Mouse (Mus musculus) heart, postnatal 10 days (tissue): ENCODE data around the gene Spred3. TPM values are rescaled to one million over a fixed set of nuclear protein-coding genes. Genes with fewer than 3 reads are reported as not detected.

Source experiments
- DNase-seq, 2 experiments: peaks; one replicate each; pipeline ENCODE4 v3.0.0; 2021
- intact Hi-C: fragments of 180-260 bp; cut with DNase I; formaldehyde crosslinking; loops from one replicate; pipeline ENCODE4 v1.15.1; 2025
- total RNA-seq, 2 experiments: library from RNA; stranded (reverse); gene quantifications; 2 replicates each; pipeline ENCODE4 v1.2.3; 2021

The Spred3 gene
- total RNA-seq, 2 experiments from 2014 or later, result 1.9 to 2.2 TPM

DNA sequence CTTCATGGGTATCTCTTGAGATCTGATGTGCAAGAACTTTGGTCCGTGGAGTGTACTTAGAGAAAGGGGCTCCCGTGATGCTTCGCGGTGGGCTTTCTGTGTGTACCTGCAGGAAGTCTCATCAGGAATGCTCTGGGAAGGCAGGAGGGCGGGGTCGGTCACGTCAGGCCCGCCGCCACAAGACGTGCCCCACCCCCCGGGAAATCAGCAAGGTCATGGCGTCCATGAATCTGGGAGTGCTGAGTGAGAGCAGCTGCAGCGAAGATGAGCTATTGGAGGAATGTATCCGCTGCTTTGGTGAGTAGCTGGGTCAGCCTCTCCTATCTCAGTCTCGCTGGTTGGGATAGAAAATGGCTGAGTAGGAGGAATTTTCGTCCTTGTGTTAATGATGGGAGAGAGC, 32.8 kb downstream of the Spred3 start:
- intact Hi-C loops, result no loop called here
- DNase-seq, result no peak

DNA sequence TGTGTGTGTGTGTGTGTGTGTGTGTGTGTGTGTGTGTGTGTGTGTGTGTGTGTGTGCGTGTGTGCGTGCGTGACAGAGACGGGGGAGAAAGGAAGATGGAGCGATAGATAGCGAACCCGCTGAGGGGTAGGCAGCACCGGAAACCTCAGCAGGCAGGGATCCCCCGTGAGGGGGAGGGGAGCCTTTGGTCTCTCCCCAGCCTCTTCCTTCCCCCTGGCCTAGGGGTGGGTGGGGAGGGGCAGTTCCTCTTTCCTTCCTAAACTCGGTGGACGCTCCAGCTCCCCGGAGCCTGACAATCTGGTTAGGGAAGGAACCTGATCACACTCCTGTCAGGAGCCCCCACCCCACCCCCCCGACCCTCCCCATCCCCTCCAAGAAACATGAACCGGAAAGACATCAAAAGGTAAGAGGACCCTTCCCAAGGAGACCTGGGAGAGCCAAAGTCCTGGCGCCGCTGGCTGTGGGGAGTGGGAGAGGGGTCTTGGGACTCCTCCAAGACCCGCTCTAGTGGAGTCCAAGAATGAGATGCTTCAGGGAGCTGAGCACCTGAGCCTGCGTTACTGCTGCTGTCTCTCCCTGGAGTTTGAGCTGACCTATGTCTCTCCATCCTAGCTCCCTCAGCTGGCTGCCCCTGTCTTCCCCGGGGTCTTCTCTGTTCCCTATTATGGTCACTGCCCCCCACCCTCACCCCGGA, 35.4 kb downstream of the Spred3 start, which contains the start of gene Rasgrp4:
Gene Rasgrp4, plus strand, starts transcription at position 159 of the 694 bp plus-strand sequence.
- DNase-seq, result peak; percentile 34 to 35
- intact Hi-C loops, result no loop called here

DNA sequence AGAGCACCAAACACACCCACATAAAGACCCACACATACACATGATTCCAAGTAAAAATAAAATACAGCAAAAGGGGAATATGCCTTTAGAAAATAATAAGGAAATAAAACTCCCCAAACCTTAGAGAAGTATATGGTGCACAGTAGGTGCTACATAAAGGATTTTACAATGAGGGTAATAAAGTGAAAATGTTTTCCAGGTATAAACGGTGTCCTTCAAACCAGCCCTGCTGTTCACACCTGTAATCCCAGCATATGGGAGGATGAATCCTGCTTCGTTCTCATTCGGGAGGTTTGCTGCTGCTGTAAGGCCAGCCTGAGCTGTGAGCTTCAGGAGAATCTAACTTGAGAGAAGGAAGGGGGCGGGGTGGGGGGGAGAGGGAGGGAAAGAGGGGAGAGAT, 36.0 kb downstream of the Spred3 start:
- intact Hi-C loops, result no loop called here
- DNase-seq, result no peak

DNA sequence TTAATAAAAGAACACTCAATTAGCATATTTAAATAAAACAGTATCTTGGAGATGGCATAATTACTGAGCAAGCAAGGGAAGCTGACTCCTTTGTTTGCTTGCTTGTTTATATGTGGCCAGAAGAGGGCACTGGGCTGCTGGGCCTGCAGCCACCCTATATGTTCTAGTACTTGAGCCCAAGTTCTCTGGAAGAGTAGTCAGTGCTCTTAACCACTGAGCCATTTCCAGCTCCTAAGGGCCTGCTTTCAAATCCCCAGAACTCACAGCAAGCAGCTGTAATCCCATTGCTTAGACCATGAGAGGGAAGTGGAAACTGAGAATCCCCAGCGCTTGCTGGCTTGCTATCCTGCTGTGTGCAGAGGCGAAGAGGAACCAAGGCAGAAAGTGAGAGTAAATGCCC, 41.5 kb downstream of the Spred3 start:
- intact Hi-C loops, result loop anchor here (2.0 to 5.0 kb wide), 3 partner anchors 49 to 172 kb away; no protein-coding TSS in a partner anchor
- DNase-seq, result peak in 1 of 2 experiments; percentile 29

DNA sequence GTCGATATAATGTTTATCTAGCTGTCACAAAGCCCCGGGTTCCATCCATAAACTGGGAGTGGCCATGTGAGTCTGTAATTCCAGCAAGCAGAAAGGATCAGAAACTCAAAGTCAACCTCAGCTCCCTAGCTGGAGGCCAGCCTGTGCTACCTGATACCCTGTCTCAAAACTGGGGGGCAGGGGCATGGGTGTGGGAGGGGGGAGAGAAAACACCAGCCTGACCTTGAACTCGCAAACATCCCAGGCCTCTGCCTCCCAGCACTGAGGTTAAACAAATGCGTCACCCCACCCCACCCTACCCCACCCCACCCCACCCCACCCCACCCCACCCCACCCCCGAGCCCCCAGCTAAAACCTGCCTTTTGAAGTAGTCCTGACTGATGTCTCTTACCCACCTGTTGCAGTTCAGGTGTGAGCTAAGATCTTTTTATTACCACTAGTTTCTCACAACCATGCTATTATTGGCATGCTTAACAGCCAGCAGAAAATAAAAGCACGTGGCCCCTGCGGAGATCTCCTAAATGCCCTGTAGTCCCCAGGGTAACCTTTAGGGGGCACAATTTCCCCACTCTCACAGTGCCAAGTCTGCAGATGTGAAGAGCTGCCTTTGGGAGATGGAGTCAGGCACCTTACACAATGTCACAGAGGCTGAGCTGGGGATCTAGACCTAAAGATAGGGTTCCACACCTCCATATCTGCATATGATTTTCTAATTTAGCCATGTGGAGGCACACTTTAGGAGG, 43.9 kb downstream of the Spred3 start:
- intact Hi-C loops, result loop anchor here (5.0 kb wide), 2 partner anchors 51 to 116 kb away; no protein-coding TSS in a partner anchor
- peak; percentile 54 to 68 for DNase-seq

DNA sequence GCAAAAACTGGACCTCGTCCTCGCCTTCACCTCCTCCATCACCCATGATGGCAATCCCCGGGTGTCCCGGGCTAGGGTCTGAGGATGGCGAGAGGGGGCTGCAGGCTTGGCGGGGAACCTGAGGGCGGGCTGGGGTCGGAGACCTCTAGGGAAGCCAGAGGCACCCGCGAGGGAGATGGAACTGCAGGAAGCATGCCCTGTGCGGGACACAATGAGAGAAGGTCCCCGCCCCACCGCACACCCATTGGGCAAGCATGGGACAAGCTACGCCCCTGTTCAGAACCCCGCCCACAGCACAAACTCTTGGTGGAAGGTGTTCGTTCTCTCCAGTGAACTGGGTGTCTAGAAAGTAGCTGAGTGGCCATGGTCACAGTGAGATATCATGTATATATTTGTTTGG, 45.2 kb downstream of the Spred3 start, which contains the start of gene Ryr1:
Gene Ryr1, minus strand, starts transcription at position 210 of the 400 bp plus-strand sequence.
- intact Hi-C loops, result loop anchor here (5.0 kb wide), 2 partner anchors 52 to 117 kb away; no protein-coding TSS in a partner anchor
- DNase-seq, result peak; percentile 17 to 54

- intact Hi-C loops, result no loop called here
- DNase-seq, result no peak
These were observed 46.5 kb downstream of the Spred3 start for GRCm38 (mm10) chr7:29123531-29124358.

DNA sequence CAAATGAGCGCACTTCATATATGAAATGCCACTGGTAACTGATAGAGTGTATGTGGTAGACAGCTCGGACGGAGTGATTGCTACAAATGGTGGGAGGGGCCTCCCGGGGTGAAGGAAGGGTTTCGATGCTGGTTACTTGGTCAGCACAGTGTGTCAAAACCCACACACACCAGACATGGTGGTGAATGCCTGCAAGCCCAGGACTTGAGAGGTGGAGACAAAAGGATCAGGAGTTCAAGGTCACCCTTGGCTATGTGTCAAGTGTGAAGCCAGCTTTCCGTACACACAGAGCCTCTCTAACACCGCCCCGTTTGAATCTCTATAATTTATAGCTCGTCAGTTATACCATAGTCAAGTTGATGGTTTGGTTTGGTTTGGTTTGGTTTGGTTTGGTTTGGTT, 47.4 kb downstream of the Spred3 start:
- intact Hi-C loops, result no loop called here
- DNase-seq, result no peak

DNA sequence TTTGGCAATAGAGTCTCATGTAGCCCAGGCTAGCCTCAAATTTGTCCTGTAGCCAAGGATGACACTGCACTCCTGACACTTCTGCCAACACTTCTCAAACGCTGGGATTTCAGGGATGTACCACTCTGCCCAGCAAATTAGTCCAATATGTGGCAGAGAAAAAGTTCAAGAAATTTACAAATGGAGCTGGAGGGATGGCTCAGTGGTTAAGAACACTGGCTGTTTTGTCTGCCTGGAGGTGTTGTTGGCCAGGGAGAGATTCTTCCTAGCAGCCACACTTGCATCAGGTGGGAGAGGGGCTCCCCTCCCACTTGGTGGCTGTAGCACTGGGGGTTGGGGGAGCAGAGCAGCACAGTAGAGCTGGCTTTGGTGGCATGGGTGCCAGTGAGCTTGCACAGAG, 50.7 kb downstream of the Spred3 start:
- intact Hi-C loops, result no loop called here

GRCm38 (mm10) chr7:29118142-29118851, 51.9 kb downstream of the Spred3 start:
- intact Hi-C loops, result no loop called here

More for the DNA sequence above, 50.7 kb downstream of the Spred3 start:
- DNase-seq, result no peak

GRCm38 (mm10) chr7:29108992-29109955, 60.9 kb downstream of the Spred3 start:
- DNase-seq, result peak; percentile 52 to 57
- intact Hi-C loops, result no loop called here

More at GRCm38 (mm10) chr7:29118142-29118851, 51.9 kb downstream of the Spred3 start:
- DNase-seq, result no peak

Other genes with a start within 250 kb of the Spred3 start
- gene Actn4, start 208.1 kb downstream of the Spred3 start, total RNA-seq, result 100 to 1,000 TPM; 173 to 174 TPM
- gene Eif3k, start 188.5 kb downstream of the Spred3 start, total RNA-seq, result 100 to 1,000 TPM; 185 to 188 TPM
- 1 to 10 TPM; 2.0 to 2.2 TPM for gene Map4k1, start 188.4 kb downstream of the Spred3 start, total RNA-seq
- gene Ryr1, start 45.2 kb downstream of the Spred3 start, total RNA-seq, result under 1 TPM in 1 of 2 experiments, not detected in 1; 0.07 TPM
- gene Rasgrp4, start 35.6 kb downstream of the Spred3 start, total RNA-seq, result 1 to 10 TPM; 1.1 to 2.1 TPM
- 10 to 100 TPM; 13.7 to 15.4 TPM for gene Fam98c, start 14.2 kb downstream of the Spred3 start, total RNA-seq
- gene Ggn, start 201 bp downstream of the Spred3 start, total RNA-seq, result under 1 TPM; 0.55 to 0.57 TPM
- 100 to 1,000 TPM; 173 to 179 TPM for gene Psmd8, start 10.3 kb upstream of the Spred3 start, total RNA-seq
- under 1 TPM; 0.45 to 0.67 TPM for gene Catsperg1, start 43.6 kb upstream of the Spred3 start, total RNA-seq
- 1 to 10 TPM; 4.2 to 5.8 TPM for gene Kcnk6, start 62.1 kb upstream of the Spred3 start, total RNA-seq
- 10 to 100 TPM; 72.9 to 75.1 TPM for gene Yif1b, start 67.9 kb upstream of the Spred3 start, total RNA-seq
- 1 to 10 TPM; 2.6 to 3.5 TPM for gene 2200002D01Rik, start 78.1 kb upstream of the Spred3 start, total RNA-seq
- 10 to 100 TPM; 53.3 to 62.7 TPM for gene Spint2, start 111.5 kb upstream of the Spred3 start, total RNA-seq
- gene Ppp1r14a, start 118.9 kb upstream of the Spred3 start, total RNA-seq, result 10 to 100 TPM; 21.2 to 27.8 TPM
- gene Dpf1, start 133.5 kb upstream of the Spred3 start, total RNA-seq, result 1 to 10 TPM in 1 of 2 experiments, under 1 TPM in 1; 0.45 to 2.1 TPM